Mouse (Mus musculus) spleen, adult 2 months (tissue): ENCODE measurements around the gene Lman2.

Experiments used
- CTCF ChIP-seq: fragments of 200-500 bp; IDR thresholded peaks from 2 replicates; pipeline ENCODE4 v1.5.1; 2011; ENCODE audit warnings: mild to moderate bottlenecking, inconsistent platforms; ENCODE audit not compliant: insufficient read depth, insufficient read length, insufficient replicate concordance; ENCODE audit errors: extremely low read depth
- POLR2A ChIP-seq: fragments of 200-500 bp; IDR thresholded peaks from 2 replicates; pipeline ENCODE4 v1.6.1; 2011; ENCODE audit warnings: low read depth, low read length, inconsistent platforms

GRCm38 (mm10) chr13:55321434-55322129, 41.0 kb downstream of the Lman2 start, which contains the start of gene Rab24:
- TF ChIP-seq CTCF (no peak), POLR2A (peak; percentile 49)
